Mouse (Mus musculus) cerebellum, adult 8-10 months (tissue): ENCODE results near the gene Eid2.
A peak's percentile ranks its signal among the peaks of the same experiment; 100 is the strongest.

Source experiments
- DNase-seq: peaks from one replicate; pipeline ENCODE4 v3.0.0; 2022

The Eid2 gene

GRCm38 (mm10) chr7:28294481-28294880 is 26.8 kb downstream of the Eid2 start:
- DNase-seq = no peak

DNA sequence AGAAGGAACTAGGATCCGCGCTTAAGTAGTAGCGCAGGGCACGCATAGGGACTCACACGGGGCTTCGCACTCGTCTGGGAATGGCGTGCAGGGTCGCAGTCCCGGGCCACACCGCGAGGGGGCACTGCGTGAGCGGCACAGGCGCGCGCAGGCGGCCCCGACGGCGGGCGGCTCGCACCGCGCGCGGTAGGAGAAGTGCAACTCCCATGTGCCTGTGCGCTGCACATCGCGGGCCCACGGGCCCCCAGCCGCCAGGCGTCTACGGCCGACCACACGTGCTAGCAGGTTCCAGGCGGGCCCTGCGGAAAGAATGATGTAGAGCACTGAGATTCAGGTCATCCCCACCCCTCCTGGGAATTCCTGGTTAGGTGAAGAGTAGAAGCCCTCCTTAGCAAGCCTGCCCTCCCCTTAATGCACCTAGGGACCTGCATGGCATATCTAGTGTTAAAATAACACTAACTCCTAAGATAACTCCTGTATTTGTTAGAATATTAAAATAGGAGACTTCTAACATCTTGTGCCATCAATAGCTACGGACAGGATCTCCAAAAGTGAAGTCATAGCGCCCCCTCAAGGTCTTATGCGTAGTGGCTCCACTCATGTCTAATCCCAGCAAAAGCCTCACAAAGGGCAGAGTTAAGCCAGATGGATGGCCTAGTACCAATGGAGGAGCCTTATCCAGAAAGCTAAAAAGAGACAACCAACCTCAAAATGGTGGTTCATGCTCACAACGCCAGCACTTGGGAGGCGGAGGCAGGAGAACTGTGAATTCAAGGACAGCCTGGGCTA is 31.4 kb downstream of the Eid2 start:
- peak; percentile 52 for DNase-seq

- DNase-seq = no peak
These were observed 34.1 kb downstream of the Eid2 start, which contains the start of gene Dll3 for GRCm38 (mm10) chr7:28301616-28302433. Gene Dll3 (minus strand): TSS chr7:28302238.

GRCm38 (mm10) chr7:28305641-28306040 is 38.0 kb downstream of the Eid2 start:
- DNase-seq = no peak

DNA sequence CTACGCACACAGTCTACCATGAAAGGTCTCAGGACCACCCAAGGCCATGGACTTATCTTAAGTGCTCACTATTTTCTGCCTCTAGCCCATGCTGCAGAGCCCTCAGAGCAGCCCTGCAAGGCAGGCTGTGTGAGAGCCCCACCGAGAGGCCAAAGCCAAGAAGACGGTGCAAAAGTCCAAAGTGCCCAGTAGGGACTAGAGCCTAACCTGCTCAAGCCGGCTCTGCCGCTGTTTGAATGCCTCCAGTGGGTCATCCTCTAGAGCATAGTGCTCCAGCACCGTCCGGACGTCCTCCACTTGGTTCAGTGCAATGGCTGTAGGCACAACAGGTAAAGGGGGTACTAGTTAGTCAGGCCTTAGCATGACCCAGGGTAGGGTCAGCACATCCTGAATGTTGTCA is 38.5 kb downstream of the Eid2 start:
- no peak for DNase-seq

- no peak for DNase-seq
These were observed 42.1 kb downstream of the Eid2 start for GRCm38 (mm10) chr7:28309737-28310136.

DNA sequence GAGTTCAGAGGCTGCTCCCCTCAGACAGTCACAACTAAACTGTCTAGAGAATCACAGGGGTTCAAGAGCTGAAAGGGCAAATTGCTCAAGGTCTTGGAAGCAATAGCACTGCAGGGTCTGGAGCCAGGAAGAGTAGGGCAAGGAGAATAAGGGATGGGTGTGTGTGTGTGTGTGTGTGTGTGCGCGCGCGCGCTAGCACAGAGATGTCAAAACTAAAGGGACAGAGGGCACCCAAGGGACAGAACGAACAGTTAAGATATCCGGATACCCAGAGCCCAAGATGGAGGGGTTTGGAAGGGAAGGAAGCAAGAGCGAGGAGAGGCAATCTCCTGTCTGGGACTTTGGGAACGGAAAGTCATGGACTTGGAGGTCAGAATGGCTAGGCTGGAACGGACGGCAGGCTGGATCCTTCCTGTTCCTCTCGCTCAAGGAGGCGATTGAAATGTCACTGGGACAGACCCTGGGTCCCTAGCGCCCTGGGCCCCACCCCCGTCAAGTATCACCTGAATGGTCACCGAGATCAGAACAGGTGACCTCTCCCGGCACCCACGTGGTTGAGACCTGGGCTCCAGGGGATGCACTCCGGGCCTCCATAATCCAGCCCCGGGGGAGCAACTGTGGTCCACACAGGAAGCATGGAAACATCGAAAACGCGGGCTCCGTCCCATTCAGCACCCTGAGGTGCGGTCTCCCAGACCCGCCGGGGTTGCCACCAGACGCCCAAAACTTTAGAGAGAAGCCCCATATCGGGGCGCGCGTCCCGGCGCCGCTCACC is 43.7 kb downstream of the Eid2 start:
- no peak for DNase-seq

GRCm38 (mm10) chr7:28311926-28312543 is 44.4 kb downstream of the Eid2 start, which contains the start of gene Timm50:
Gene Timm50 (minus strand): TSS chr7:28312072.
- DNase-seq = peak; percentile 97

- DNase-seq = no peak
These were observed 50.4 kb downstream of the Eid2 start for GRCm38 (mm10) chr7:28318036-28318435.

GRCm38 (mm10) chr7:28318714-28319113 is 51.0 kb downstream of the Eid2 start:
- no peak for DNase-seq
